Mouse (Mus musculus): ENCODE data around the gene Crybg2. TPM values are rescaled to one million over a fixed set of nuclear protein-coding genes. Genes with fewer than 3 reads are reported as not detected.

The Crybg2 gene
- polyA plus RNA-seq, 1 experiment from 2014 or later: 7.8 TPM

DNA sequence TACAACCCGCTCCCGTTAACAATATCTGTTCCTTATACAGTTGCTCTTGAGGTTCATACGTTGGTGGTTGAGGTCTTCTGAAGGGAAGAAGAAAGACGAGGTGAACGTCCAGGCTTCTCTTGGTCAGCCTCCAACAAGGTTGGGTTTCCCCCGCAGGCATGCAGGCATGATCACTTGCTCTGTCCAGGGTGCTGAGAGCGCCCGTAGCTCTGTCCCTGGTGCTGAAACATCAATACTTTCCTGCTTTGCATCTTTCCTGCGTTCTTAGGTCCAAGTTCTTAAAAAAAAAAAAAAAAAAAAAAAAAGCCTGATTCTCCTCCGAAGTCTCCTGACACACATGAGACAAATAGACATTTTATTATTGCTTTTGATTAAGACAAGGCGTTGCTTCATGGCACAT, 40.0 kb upstream of the Crybg2 start:
- H3K27ac ChIP-seq: no peak overlapping the region
- no peak overlapping the region for H3K4me2 ChIP-seq
- peaks cover 49% of the 10 kb centered on the region for H3K27me3 ChIP-seq
- H3K36me3 ChIP-seq: no peaks in the 10 kb centered on the region
- peaks cover 24% of the 10 kb centered on the region for H3K4me1 ChIP-seq
- no peaks in the 10 kb centered on the region for H3K9me3 ChIP-seq
- ATAC-seq (ENCODE audit: insufficient number of reproducible peaks, insufficient read depth, low FRiP score, low TSS enrichment, low read depth): no peak
- no peak overlapping the region for H3K9ac ChIP-seq
- WGBS: 2% methylated on average over 11 of the region's 11 CpGs
- no peak overlapping the region for H3K4me3 ChIP-seq

DNA sequence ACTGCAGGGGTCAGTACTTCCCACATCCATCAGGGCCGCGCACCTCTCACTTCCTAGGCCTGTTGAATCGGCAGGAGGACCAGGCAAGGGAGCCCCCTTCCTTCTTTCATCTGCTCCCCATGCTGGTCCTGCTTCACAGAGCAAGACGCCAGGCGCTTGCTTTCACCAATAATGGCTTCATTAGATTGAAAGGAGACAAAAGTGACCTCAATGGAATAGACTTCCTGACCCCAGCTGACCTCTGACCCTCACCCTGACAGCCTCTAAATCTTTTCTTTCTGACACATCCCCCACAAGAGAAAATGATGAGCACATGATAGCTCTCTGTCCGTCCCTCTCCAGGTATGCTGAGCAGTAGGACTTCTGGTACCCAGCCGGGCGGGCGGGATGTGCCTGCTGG, 34.8 kb upstream of the Crybg2 start:
- Histone ChIP-seq H3K4me2 (no peak overlapping the region), H3K9ac (no peak overlapping the region), H3K36me3 (no peaks in the 10 kb centered on the region), H3K4me1 (no peaks in the 10 kb centered on the region), H3K27ac (no peak overlapping the region), H3K9me3 (no peaks in the 10 kb centered on the region), H3K4me3 (no peak overlapping the region), H3K27me3 (no peaks in the 10 kb centered on the region)
- ATAC-seq (ENCODE audit: insufficient number of reproducible peaks, insufficient read depth, low FRiP score, low TSS enrichment, low read depth): no peak
- WGBS: 34% methylated on average over 9 of the region's 9 CpGs

DNA sequence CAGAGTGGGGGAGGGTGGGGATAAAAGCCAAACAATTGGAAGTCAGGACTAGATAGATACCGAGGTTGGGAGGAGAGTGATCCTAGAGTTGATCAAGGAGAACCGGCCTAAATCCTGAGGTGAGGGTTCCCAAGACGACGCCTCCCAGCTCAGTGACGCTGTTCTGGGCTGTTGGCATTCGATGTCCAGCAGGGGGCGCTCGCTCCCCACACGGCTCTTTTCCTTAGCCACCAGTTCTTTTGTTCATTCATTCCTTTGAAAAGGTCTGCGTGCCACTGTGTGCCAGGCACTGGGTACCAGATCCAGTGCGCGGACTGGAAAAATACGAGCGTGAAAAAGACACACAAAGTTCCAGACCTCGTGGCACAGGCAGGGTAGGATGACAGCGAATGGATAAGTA, 24.7 kb upstream of the Crybg2 start:
- Histone ChIP-seq H3K27ac (no peak overlapping the region), H3K4me2 (no peak overlapping the region), H3K4me3 (no peak overlapping the region), H3K4me1 (no peaks in the 10 kb centered on the region), H3K27me3 (no peaks in the 10 kb centered on the region), H3K36me3 (no peaks in the 10 kb centered on the region), H3K9me3 (no peaks in the 10 kb centered on the region), H3K9ac (no peak overlapping the region)
- no peak for ATAC-seq (ENCODE audit: insufficient number of reproducible peaks, insufficient read depth, low FRiP score, low TSS enrichment, low read depth)
- 5% methylated on average over 16 of the region's 16 CpGs for WGBS

DNA sequence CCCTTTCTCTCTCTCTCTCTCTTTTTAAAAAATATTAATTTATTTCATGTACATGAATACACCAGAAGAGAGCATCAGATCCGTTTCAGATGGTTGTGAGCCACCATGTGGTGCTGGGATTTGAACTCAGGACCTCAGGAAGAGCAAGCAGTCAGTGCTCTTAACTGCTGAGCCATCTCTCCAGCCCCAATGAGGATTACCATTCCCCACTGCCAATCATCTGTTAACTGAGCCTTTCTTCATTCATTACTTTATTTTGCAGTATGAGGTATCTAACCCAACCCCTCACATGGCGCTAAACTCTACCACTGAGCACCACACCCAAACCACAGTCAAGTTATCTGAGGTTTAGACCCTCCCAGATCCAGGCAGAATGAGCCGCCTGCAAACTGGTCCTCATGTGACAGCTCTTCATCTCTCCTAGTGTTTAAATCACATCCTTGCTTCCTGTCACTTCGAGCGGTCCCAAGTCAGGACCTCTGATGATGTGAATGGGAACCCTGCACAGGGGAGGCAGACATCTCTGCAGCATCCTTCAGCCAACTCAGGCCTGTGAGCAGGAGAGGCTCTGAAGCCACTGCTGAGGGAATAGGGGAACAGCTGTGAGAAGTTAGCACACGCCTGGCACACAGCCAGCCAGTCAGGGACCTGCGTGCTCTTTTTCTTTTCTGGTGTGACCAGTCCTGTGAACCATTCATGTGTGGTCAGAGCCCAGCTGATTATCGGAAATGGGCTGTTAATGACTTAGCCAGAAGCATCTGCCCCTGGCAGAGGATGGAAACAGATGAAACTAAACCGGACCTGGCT, 19.1 kb upstream of the Crybg2 start:
- no peak overlapping the region for H3K4me2 ChIP-seq
- peak overlapping the region; percentile 27; the same call in 1 of the 2 replicates for H3K9ac ChIP-seq
- H3K27me3 ChIP-seq: no peaks in the 10 kb centered on the region
- H3K27ac ChIP-seq: no peak overlapping the region
- no peaks in the 10 kb centered on the region for H3K9me3 ChIP-seq
- ATAC-seq (ENCODE audit: insufficient number of reproducible peaks, insufficient read depth, low FRiP score, low TSS enrichment, low read depth): no peak
- H3K4me3 ChIP-seq: no peak overlapping the region
- no peaks in the 10 kb centered on the region for H3K36me3 ChIP-seq
- WGBS: 42% methylated on average over 9 of the region's 9 CpGs
- peaks cover 8% of the 10 kb centered on the region for H3K4me1 ChIP-seq

DNA sequence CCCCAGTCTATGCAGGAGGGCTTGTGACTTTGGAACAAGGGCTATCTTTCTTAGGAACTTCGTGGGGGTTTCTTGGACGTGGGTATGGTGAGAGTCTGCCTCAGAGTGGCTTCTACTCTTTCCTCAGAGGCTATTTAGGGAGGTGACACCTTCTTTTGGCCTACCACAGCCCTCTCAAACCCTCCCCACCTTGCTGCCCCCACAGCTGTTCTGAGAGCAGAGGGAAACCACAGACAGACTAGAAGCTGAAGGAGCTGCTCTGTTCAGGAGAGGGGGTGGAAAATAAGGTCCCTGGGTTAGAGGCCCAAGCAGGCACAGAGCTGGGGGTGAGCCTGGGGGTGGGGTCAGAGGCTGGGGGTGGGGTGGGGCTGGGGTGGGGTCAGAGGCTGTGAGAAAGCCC, 17.6 kb upstream of the Crybg2 start:
- no peaks in the 10 kb centered on the region for H3K9me3 ChIP-seq
- H3K36me3 ChIP-seq: no peaks in the 10 kb centered on the region
- no peak for ATAC-seq (ENCODE audit: insufficient number of reproducible peaks, insufficient read depth, low FRiP score, low TSS enrichment, low read depth)
- H3K4me2 ChIP-seq: no peak overlapping the region
- no peak overlapping the region for H3K27ac ChIP-seq
- no peaks in the 10 kb centered on the region for H3K27me3 ChIP-seq
- no peak overlapping the region for H3K4me3 ChIP-seq
- WGBS: 52% methylated on average over 2 of the region's 2 CpGs
- H3K9ac ChIP-seq: no peak overlapping the region
- H3K4me1 ChIP-seq: peaks cover 8% of the 10 kb centered on the region

DNA sequence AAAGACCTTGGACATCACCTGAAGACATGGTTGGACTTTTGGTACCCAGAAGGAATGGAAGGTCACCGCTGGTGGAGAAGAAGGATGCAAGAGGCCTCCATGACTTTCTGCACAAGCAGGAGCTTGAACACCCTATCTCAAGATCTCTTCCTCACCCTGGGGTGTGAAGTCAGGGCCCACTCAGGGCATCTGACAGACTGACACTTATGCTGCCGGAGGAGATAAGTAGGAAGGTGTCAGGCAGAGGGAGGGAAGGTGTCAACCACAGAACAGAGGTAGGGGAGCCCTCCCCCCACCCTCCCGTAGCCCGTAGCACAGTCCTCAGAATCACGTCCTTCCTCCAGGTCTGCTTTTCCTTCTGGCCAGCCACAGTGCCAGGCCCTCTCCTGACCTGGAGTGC, 13.0 kb upstream of the Crybg2 start:
- H3K9me3 ChIP-seq: no peaks in the 10 kb centered on the region
- H3K27me3 ChIP-seq: no peaks in the 10 kb centered on the region
- ATAC-seq (ENCODE audit: insufficient number of reproducible peaks, insufficient read depth, low FRiP score, low TSS enrichment, low read depth): no peak
- H3K36me3 ChIP-seq: no peaks in the 10 kb centered on the region
- H3K4me1 ChIP-seq: peaks cover 5% of the 10 kb centered on the region
- no peak overlapping the region for H3K9ac ChIP-seq
- no peak overlapping the region for H3K4me2 ChIP-seq
- no peak overlapping the region for H3K4me3 ChIP-seq
- WGBS: 77% methylated on average over 5 of the region's 5 CpGs
- no peak overlapping the region for H3K27ac ChIP-seq

DNA sequence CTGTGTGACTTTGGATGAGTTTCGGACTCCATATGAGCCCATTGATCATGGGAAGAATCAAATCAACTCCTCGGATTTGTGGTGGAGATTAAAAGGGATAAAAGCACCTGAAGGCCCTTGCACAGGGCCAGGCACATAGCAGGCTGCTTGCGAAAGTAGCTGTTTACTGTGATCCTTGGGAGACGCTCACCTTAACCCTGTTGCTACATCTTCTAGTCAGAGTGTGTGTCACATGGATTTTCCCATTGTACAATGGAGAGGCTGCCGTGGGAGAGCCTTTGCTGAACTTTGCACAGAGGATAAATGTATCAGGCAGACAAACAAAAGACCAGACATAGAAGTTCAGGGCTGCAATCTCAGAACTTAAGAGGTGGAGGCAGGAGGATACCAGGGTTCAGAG, 8.7 kb upstream of the Crybg2 start:
- Histone ChIP-seq H3K4me1 (peaks cover 8% of the 10 kb centered on the region), H3K27ac (no peak overlapping the region), H3K9me3 (no peaks in the 10 kb centered on the region), H3K36me3 (no peaks in the 10 kb centered on the region), H3K27me3 (no peaks in the 10 kb centered on the region), H3K9ac (no peak overlapping the region), H3K4me3 (no peak overlapping the region), H3K4me2 (no peak overlapping the region)
- no peak for ATAC-seq (ENCODE audit: insufficient number of reproducible peaks, insufficient read depth, low FRiP score, low TSS enrichment, low read depth)
- 84% methylated on average over 5 of the region's 5 CpGs for WGBS

DNA sequence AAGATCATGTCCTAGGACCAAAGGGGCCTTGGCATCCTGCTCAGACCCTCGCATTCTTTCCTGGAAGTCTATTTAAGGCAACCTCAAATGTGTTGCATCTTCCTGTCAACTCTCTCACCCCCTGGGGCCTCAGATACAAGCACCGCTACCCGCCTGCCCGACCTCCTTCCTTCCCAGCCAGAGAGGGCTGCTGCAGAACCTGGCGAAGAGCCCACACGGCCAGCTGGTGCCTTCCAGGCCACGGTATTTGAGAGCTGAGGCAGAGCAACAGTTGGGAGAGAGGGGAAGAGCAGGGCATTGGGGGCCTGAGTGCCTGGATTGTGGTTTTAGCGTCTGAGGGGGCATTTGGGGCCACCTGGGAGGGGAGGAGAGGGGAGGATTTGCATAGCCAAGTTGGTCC, 8.1 kb upstream of the Crybg2 start:
- H3K4me1 ChIP-seq: peaks cover 8% of the 10 kb centered on the region
- H3K9me3 ChIP-seq: no peaks in the 10 kb centered on the region
- H3K27me3 ChIP-seq: no peaks in the 10 kb centered on the region
- H3K36me3 ChIP-seq: no peaks in the 10 kb centered on the region
- no peak overlapping the region for H3K4me3 ChIP-seq
- WGBS: 12% methylated on average over 8 of the region's 8 CpGs
- no peak overlapping the region for H3K4me2 ChIP-seq
- ATAC-seq (ENCODE audit: insufficient number of reproducible peaks, insufficient read depth, low FRiP score, low TSS enrichment, low read depth): no peak
- H3K27ac ChIP-seq: no peak overlapping the region
- peak overlapping the region; percentile 47; the same call in 1 of the 2 replicates for H3K9ac ChIP-seq

DNA sequence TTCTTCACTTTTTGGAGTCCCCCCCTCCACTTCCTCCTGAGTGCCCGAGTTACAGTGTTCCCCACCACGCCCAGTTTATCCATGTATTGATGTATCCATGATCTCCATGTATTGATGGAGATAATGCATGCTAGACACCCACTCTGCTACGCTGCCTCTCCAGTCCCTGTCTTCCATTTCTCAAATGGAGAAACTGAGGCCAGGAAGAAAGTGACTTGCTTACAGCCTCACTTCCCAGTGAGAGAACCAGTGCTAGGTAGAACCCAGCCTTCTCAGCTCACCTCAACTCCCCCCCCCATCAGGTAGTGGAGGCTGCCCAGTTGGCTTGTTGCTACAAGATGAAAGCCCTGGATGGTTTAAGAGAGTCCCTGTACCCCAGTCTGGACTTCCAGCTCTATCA, 7.1 kb upstream of the Crybg2 start, which contains the start of gene Zfp683:
Gene Zfp683, plus strand, starts transcription at position 301 of the 400 bp plus-strand sequence.
- Histone ChIP-seq H3K4me2 (no peak within 1 kb of the TSS), H3K4me1 (peaks cover 8% of the 10 kb centered on the region), H3K27me3 (no peaks in the 10 kb centered on the region), H3K27ac (no peak within 1 kb of the TSS), H3K36me3 (no peaks in the 10 kb centered on the region), H3K9ac (peak within 1 kb of the TSS; percentile 47; the same call in 1 of the 2 replicates), H3K4me3 (no peak within 1 kb of the TSS), H3K9me3 (no peaks in the 10 kb centered on the region)
- 89% methylated on average over 3 of the region's 3 CpGs for WGBS
- ATAC-seq (ENCODE audit: insufficient number of reproducible peaks, insufficient read depth, low FRiP score, low TSS enrichment, low read depth): no peak

DNA sequence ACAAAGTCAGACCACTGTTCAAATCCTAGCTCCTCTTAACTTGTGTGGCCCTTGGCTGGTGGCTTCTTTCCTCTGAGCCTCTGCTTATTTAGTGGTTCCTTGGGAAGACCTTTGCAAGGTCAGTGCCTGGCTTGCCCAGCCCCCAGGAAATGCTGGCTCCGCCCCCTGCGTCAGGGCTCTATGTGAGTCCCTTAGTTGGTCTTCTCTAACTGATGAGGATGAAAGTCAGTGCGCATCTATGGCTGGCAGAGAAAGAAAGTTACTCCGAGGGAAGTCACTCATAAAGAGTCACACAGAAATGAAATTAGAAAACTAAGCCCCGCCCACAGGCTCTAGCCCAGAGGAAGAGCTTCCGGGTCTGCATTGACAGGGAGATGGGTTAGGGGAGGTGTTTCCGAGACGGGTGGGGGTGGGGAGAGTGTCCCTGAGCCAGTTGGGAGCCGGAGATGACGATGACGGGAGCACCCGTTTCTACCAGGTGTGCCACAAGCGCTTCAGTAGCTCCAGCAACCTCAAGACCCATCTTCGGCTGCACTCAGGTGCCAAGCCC, 2.4 kb upstream of the Crybg2 start:
- no peak overlapping the region for H3K27ac ChIP-seq
- H3K9me3 ChIP-seq: no peaks in the 10 kb centered on the region
- H3K27me3 ChIP-seq: peaks cover 19% of the 10 kb centered on the region
- no peaks in the 10 kb centered on the region for H3K36me3 ChIP-seq
- no peak for ATAC-seq (ENCODE audit: insufficient number of reproducible peaks, insufficient read depth, low FRiP score, low TSS enrichment, low read depth)
- H3K4me1 ChIP-seq: 0 out of 2 replicates have a peak, but pooled peaks cover 3% of the 10 kb centered on the region
- H3K4me3 ChIP-seq: 0 out of 2 replicates have a peak overlapping the region, but pooled peaks have one; percentile 1
- H3K9ac ChIP-seq: no peak overlapping the region
- WGBS: 31% methylated on average over 14 of the region's 14 CpGs
- peak overlapping the region; percentile 12 for H3K4me2 ChIP-seq

DNA sequence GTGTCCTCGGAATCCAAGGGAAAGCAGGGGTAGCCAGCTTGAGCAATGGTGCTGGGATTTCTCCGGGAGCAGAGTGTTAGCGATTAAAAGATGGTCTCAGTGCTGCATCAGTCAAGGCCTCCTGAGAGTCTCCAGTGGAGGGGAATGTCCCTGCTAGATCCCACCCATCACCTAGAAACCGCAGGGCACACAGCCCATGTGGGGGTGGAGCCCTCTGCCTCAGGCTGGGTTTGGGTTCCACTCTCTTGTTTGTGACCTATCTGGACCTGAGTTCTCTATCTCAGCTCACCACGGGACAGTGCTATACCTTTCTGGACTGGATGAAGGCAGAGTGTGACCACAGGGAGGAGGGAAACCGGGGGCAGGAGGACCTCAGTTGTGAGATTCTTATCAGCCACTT, 1.7 kb upstream of the Crybg2 start:
- H3K36me3 ChIP-seq: no peaks in the 10 kb centered on the region
- no peaks in the 10 kb centered on the region for H3K9me3 ChIP-seq
- H3K4me3 ChIP-seq: no peak overlapping the region
- no peak overlapping the region for H3K4me2 ChIP-seq
- H3K4me1 ChIP-seq: 0 out of 2 replicates have a peak, but pooled peaks cover 3% of the 10 kb centered on the region
- no peak overlapping the region for H3K27ac ChIP-seq
- H3K9ac ChIP-seq: no peak overlapping the region
- WGBS: 82% methylated on average over 6 of the region's 6 CpGs
- ATAC-seq (ENCODE audit: insufficient number of reproducible peaks, insufficient read depth, low FRiP score, low TSS enrichment, low read depth): no peak
- peaks cover 19% of the 10 kb centered on the region for H3K27me3 ChIP-seq

Measured in embryonic facial prominence, embryonic 13.5 days (tissue).